Mouse (Mus musculus) liver, embryonic 14.5 days (tissue): ENCODE measurements around the gene Anxa2. TPM values are rescaled to one million over a fixed set of nuclear protein-coding genes. Genes with fewer than 3 reads are reported as not detected.

Source experiments
- ATAC-seq: fragments of 200-750 bp; cut with Nextera tagmentation; 2 replicates; pipeline ENCODE4 v1.8.0; 2017; ENCODE audit warnings: moderate number of reproducible peaks, mild to moderate bottlenecking, moderate library complexity; ENCODE audit not compliant: insufficient read depth
- DNase-seq, 3 experiments: peaks; one replicate each; pipeline ENCODE4 v3.0.0-alpha.2; 2012 to 2013; ENCODE audit warnings: low read depth in 3 of 3, low spot score in 3 of 3
- H3K27ac ChIP-seq: fragments of 300-500 bp; sonication (generic); 2 replicates; pipeline ENCODE4 v1.5.1; 2014; ENCODE audit warnings: moderate library complexity, mild to moderate bottlenecking, control low read depth, inconsistent platforms
- H3K27me3 ChIP-seq: fragments of 300-500 bp; sonication (generic); 2 replicates; pipeline ENCODE4 v1.6.1; 2014; ENCODE audit warnings: mild to moderate bottlenecking, low read length, moderate library complexity; ENCODE audit not compliant: control insufficient read depth, insufficient read depth
- H3K36me3 ChIP-seq: fragments of 300-500 bp; sonication (generic); replicated peaks from 2 replicates; pipeline ENCODE4 v1.6.1; 2014; ENCODE audit warnings: low read depth; ENCODE audit not compliant: control insufficient read depth, insufficient read depth
- H3K4me1 ChIP-seq, 2 experiments: fragments of 200-500 bp in 1 of 2; fragments of 300-500 bp in 1 of 2; sonication (generic) in 1 of 2; replicated peaks; 2 replicates each; pipeline ENCODE4 v1.6.1; 2012 to 2014; ENCODE audit warnings: antibody characterized with exemption in 1 of 2, inconsistent platforms in 1 of 2, low read length in 1 of 2; ENCODE audit not compliant: control insufficient read depth in 2 of 2, insufficient read depth in 2 of 2
- H3K4me2 ChIP-seq: fragments of 300-500 bp; sonication (generic); 2 replicates; pipeline ENCODE4 v1.6.1; 2014; ENCODE audit warnings: low read depth, mild to moderate bottlenecking, control low read depth, moderate library complexity
- H3K4me3 ChIP-seq, 2 experiments: fragments of 200-500 bp in 1 of 2; fragments of 300-500 bp in 1 of 2; sonication (generic) in 1 of 2; 2 replicates each; pipeline ENCODE4 v1.5.1; 2012 to 2014; ENCODE audit warnings: low read depth in 2 of 2, low read length in 2 of 2, mild to moderate bottlenecking in 2 of 2, control low read depth in 1 of 2, inconsistent platforms in 1 of 2, moderate library complexity in 1 of 2; ENCODE audit not compliant: insufficient read depth in 1 of 2
- H3K9ac ChIP-seq: fragments of 300-500 bp; sonication (generic); replicated peaks from 2 replicates; pipeline ENCODE4 v1.6.1; 2014; ENCODE audit warnings: mild to moderate bottlenecking, control low read depth, moderate library complexity
- H3K9me3 ChIP-seq: fragments of 300-500 bp; sonication (generic); 2 replicates; pipeline ENCODE4 v1.6.1; 2016; ENCODE audit warnings: low read length, mixed read lengths; ENCODE audit not compliant: control insufficient read depth
- CTCF ChIP-seq: IDR thresholded peaks from 2 replicates; pipeline ENCODE4 v1.5.1; 2016; ENCODE audit warnings: antibody characterized with exemption, low read depth, control low read depth
- EP300 ChIP-seq: IDR thresholded peaks from 2 replicates; pipeline ENCODE4 v1.6.1; 2016; ENCODE audit warnings: antibody characterized with exemption, low read depth
- WGBS: fragments of 180-500 bp; shearing (Covaris S2); extraction: QIAGEN DNeasy Blood & Tissue Kit; methylation state at CpG from one replicate; pipeline ENCODE4 v1.1.7; 2014; ENCODE audit not compliant: insufficient replicate concordance; 5-methylcytosine and 5-hydroxymethylcytosine counted together
- polyA plus RNA-seq, 2 experiments: library from polyadenylated mRNA; depleted of rRNA in 1 of 2; stranded (reverse) in 1 of 2; unstranded in 1 of 2; fragments of >200 nt; fragmentation: Nextera tagmentation in 1 of 2; extraction: Ambion mirVana in 1 of 2; gene quantifications; 2 replicates each; pipeline versions ENCODE4 v1.2.1 to v1.2.3; 2012 to 2014

Anxa2 gene
- polyA plus RNA-seq, 2 experiments = 65.6 to 99.8 TPM

GRCm38 (mm10) chr9:69507206-69507605 is 53.8 kb downstream of the Anxa2 start:
- Histone ChIP-seq H3K4me3 (no peak overlapping the region), H3K27me3 (no peaks in the 10 kb centered on the region; the same call in 1 of the 2 replicates), H3K36me3 (no peaks in the 10 kb centered on the region), H3K9ac (no peak overlapping the region), H3K9me3 (no peaks in the 10 kb centered on the region), H3K27ac (no peak overlapping the region), H3K4me1 (no peaks in the 10 kb centered on the region), H3K4me2 (no peak overlapping the region)
- ATAC-seq (no peak), DNase-seq (no peak)
- 42% methylated on average over 11 of the region's 11 CpGs for WGBS
- no peak for TF ChIP-seq EP300
- TF ChIP-seq CTCF = no peak

- ATAC-seq (no peak), DNase-seq (no peak)
- H3K27ac ChIP-seq = no peak overlapping the region
- TF ChIP-seq EP300 (no peak), CTCF (no peak)
- H3K4me2 ChIP-seq = no peak overlapping the region
- no peaks in the 10 kb centered on the region for H3K4me1 ChIP-seq
- no peak overlapping the region for H3K4me3 ChIP-seq
- no peak overlapping the region for H3K9ac ChIP-seq
- no peaks in the 10 kb centered on the region; the same call in 1 of the 2 replicates for H3K27me3 ChIP-seq
- 50% methylated on average over 8 of the region's 8 CpGs for WGBS
- H3K36me3 ChIP-seq = no peaks in the 10 kb centered on the region
- no peaks in the 10 kb centered on the region for H3K9me3 ChIP-seq
Measured at GRCm38 (mm10) chr9:69508016-69508415, 54.6 kb downstream of the Anxa2 start.

GRCm38 (mm10) chr9:69511881-69512590 is 58.6 kb downstream of the Anxa2 start:
- Histone ChIP-seq H3K4me1 (no peaks in the 10 kb centered on the region), H3K27ac (no peak overlapping the region), H3K36me3 (no peaks in the 10 kb centered on the region), H3K4me3 (no peak overlapping the region), H3K27me3 (no peaks in the 10 kb centered on the region), H3K4me2 (no peak overlapping the region), H3K9ac (no peak overlapping the region), H3K9me3 (no peaks in the 10 kb centered on the region)
- no peak for TF ChIP-seq EP300
- TF ChIP-seq CTCF = no peak
- ATAC-seq (no peak), DNase-seq (no peak)
- 57% methylated on average over 11 of the region's 11 CpGs for WGBS

GRCm38 (mm10) chr9:69512726-69513125 is 59.3 kb downstream of the Anxa2 start:
- H3K27ac ChIP-seq = no peak overlapping the region
- no peaks in the 10 kb centered on the region for H3K36me3 ChIP-seq
- DNase-seq (no peak), ATAC-seq (no peak)
- H3K4me2 ChIP-seq = no peak overlapping the region
- no peak overlapping the region for H3K4me3 ChIP-seq
- no peak overlapping the region for H3K9ac ChIP-seq
- H3K9me3 ChIP-seq = no peaks in the 10 kb centered on the region
- 75% methylated on average over 1 of the region's 1 CpGs for WGBS
- no peak for TF ChIP-seq EP300
- no peak for TF ChIP-seq CTCF
- H3K27me3 ChIP-seq = no peaks in the 10 kb centered on the region
- H3K4me1 ChIP-seq = no peaks in the 10 kb centered on the region

GRCm38 (mm10) chr9:69514206-69514605 is 60.8 kb downstream of the Anxa2 start:
- TF ChIP-seq EP300 (no peak), CTCF (no peak)
- no peaks in the 10 kb centered on the region for H3K27me3 ChIP-seq
- no peak overlapping the region for H3K9ac ChIP-seq
- no peaks in the 10 kb centered on the region for H3K36me3 ChIP-seq
- DNase-seq (no peak), ATAC-seq (no peak)
- H3K4me2 ChIP-seq = no peak overlapping the region
- no peaks in the 10 kb centered on the region for H3K4me1 ChIP-seq
- no peak overlapping the region for H3K27ac ChIP-seq
- H3K4me3 ChIP-seq = no peak overlapping the region
- H3K9me3 ChIP-seq = no peaks in the 10 kb centered on the region
- 63% methylated on average over 8 of the region's 8 CpGs for WGBS
